Mouse (Mus musculus): ENCODE results near the gene Shisal2a. TPM values are rescaled to one million over a fixed set of nuclear protein-coding genes. Genes with fewer than 3 reads are reported as not detected.
"Not testable (repeated sequence)": the region's sequence is repeated elsewhere in the genome, so short reads cannot be mapped to it uniquely, and the experiment has no call there.

The Shisal2a gene
- polyA plus RNA-seq, 1 experiment from 2014 or later: 3.0 TPM

GRCm38 (mm10) chr4:108364111-108364476, 19.1 kb downstream of the Shisal2a start:
- H3K4me3 ChIP-seq (ENCODE audit: low read depth, low read length): no peak overlapping the region
- WGBS: 23% methylated on average over 5 of the region's 5 CpGs
- DNase-seq (ENCODE audit: low spot score): no peak

GRCm38 (mm10) chr4:108363355-108364110, 19.6 kb downstream of the Shisal2a start:
- WGBS: 10% methylated on average over 7 of the region's 7 CpGs
- Histone ChIP-seq H3K4me2 (ENCODE audit: low read depth, low read length, severe bottlenecking) (peak overlapping the region; percentile 15; the same call in 1 of the 2 replicates), H3K9ac (ENCODE audit: low read length) (peak overlapping the region; percentile 36; the same call in 1 of the 2 replicates), H3K9me3 (ENCODE audit: control insufficient read depth, low read length) (no peaks in the 10 kb centered on the region), H3K4me1 (replicated peaks; ENCODE audit: control insufficient read depth, insufficient read depth, low read length) (peaks cover 32% of the 10 kb centered on the region), H3K27ac (ENCODE audit: low read depth, low read length) (peak overlapping the region; percentile 92), H3K27me3 (ENCODE audit: control insufficient read depth, insufficient read depth, low read length) (no peaks in the 10 kb centered on the region), H3K4me3 (ENCODE audit: low read depth, low read length) (no peak overlapping the region), H3K36me3 (ENCODE audit: control insufficient read depth, insufficient read depth, low read length) (no peaks in the 10 kb centered on the region)
- DNase-seq (ENCODE audit: low spot score) (peak; percentile 65), ATAC-seq (replicated peaks; ENCODE audit: low FRiP score) (0 out of 2 replicates have a peak, but pooled peaks have one; percentile 18)

More at GRCm38 (mm10) chr4:108364111-108364476, 19.1 kb downstream of the Shisal2a start:
- Histone ChIP-seq H3K9ac (ENCODE audit: low read length) (peak overlapping the region; percentile 36; the same call in 1 of the 2 replicates), H3K27me3 (ENCODE audit: control insufficient read depth, insufficient read depth, low read length) (no peaks in the 10 kb centered on the region), H3K36me3 (ENCODE audit: control insufficient read depth, insufficient read depth, low read length) (no peaks in the 10 kb centered on the region), H3K9me3 (ENCODE audit: control insufficient read depth, low read length) (no peaks in the 10 kb centered on the region), H3K27ac (ENCODE audit: low read depth, low read length) (peak overlapping the region; percentile 92), H3K4me1 (replicated peaks; ENCODE audit: control insufficient read depth, insufficient read depth, low read length) (peaks cover 26% of the 10 kb centered on the region), H3K4me2 (ENCODE audit: low read depth, low read length, severe bottlenecking) (no peak overlapping the region)
- no peak for ATAC-seq (replicated peaks; ENCODE audit: low FRiP score)

DNA sequence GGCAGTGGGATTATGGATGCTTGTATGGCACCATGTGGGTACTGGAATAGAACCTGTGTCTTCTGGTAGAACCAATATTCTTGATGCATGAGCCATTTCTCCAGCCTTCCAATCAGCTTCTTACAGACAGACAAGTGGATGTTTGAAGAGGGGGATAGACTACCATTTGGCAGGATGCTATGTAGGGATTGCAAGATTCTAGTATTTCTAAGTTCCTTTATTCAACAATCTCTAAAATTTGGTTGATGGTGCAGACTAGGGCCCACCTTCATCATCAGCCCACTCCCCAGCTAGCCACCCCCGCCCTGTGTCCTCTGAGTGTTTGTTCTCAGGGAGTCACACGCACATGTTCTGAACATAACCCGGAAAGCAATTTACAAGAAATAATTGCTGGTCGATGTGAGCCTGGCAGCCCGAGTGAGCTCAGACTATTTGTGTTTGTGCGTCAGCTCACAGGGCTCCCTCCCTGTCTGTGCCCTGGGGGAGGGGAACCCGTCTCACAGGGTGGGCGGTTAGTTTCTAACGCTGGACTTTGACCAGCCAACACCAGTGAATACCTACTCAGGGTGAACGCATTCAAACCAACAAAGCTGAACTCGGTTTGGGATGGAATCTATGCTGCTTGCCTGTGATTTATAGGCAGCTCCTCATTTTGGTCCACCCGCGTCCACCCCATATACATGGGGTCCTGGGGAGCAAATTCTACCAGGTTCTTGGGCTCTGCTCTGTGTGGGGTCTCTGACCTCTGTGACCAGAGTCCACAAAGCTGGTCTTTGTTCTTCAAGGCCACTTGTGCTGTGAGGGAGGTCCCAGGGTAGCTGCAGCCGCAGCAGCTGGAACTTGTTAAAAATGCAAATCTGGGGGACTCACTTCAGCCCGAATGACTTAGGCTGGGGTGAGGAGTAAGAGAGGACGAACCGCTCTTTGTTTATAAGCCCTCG, 20.6 kb downstream of the Shisal2a start:
- peak overlapping the region; percentile 15; the same call in 1 of the 2 replicates for H3K4me2 ChIP-seq (ENCODE audit: low read depth, low read length, severe bottlenecking)
- no peak overlapping the region for H3K4me3 ChIP-seq (ENCODE audit: low read depth, low read length)
- H3K36me3 ChIP-seq (ENCODE audit: control insufficient read depth, insufficient read depth, low read length): no peaks in the 10 kb centered on the region
- H3K27me3 ChIP-seq (ENCODE audit: control insufficient read depth, insufficient read depth, low read length): no peaks in the 10 kb centered on the region
- ATAC-seq (replicated peaks; ENCODE audit: low FRiP score) (peak; percentile 74), DNase-seq (ENCODE audit: low spot score) (peak; percentile 84)
- no peaks in the 10 kb centered on the region for H3K9me3 ChIP-seq (ENCODE audit: control insufficient read depth, low read length)
- peak overlapping the region; percentile 35 for H3K9ac ChIP-seq (ENCODE audit: low read length)
- WGBS: 2% methylated on average over 18 of the region's 18 CpGs
- peaks cover 37% of the 10 kb centered on the region for H3K4me1 ChIP-seq (replicated peaks; ENCODE audit: control insufficient read depth, insufficient read depth, low read length)
- peak overlapping the region; percentile 92 for H3K27ac ChIP-seq (ENCODE audit: low read depth, low read length)

DNA sequence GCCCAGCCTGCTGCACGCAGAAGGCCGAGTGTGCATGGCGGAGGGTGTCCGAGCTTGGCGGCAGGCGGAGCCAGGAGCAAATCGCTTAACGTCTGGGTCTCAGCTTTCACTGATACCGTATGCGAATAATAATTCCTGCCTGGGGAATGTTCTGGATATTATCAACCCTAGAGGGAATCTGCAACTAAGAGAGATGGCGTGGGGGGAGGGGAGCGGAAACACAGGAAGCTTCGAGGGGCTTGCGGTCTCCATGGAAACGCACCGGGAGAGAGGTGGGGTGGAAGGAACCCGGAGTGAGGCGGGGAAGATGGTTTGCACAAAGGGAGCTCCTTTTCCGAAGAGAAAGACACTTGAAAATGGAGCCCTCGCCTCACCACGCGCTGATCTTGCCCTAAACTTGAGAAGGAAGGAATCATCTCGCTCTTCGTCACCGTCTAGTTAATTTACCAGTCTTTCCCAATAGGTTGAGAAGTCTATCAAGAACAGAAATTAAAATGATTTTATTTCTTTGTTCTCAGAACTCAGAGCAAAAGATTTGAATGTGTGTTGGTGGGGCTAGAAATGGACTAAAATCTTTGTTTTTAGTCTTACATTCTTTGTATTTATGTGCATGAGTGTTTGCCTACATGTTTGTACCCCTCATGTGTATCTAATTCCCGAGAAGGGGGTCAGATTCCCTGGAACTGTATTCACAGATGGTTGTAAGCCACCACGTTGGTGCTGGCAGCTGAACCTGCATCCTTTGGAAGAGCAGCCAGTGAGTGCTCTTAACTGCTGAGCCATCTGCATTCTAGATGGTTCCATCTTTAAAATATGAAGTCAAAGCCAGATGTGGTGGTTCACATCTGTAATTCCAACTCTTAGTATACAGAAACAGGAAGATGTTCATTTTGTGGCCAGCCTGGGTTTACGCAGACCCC, 22.8 kb downstream of the Shisal2a start:
- Histone ChIP-seq H3K4me2 (ENCODE audit: low read depth, low read length, severe bottlenecking) (peak overlapping the region; percentile 8; the same call in 1 of the 2 replicates), H3K9me3 (ENCODE audit: control insufficient read depth, low read length) (no peaks in the 10 kb centered on the region), H3K9ac (ENCODE audit: low read length) (peak overlapping the region; percentile 40; the same call in 1 of the 2 replicates), H3K4me1 (replicated peaks; ENCODE audit: control insufficient read depth, insufficient read depth, low read length) (peaks cover 37% of the 10 kb centered on the region), H3K36me3 (ENCODE audit: control insufficient read depth, insufficient read depth, low read length) (no peaks in the 10 kb centered on the region), H3K4me3 (ENCODE audit: low read depth, low read length) (no peak overlapping the region), H3K27me3 (ENCODE audit: control insufficient read depth, insufficient read depth, low read length) (no peaks in the 10 kb centered on the region), H3K27ac (ENCODE audit: low read depth, low read length) (peak overlapping the region; percentile 88)
- WGBS: 6% methylated on average over 28 of the region's 28 CpGs
- ATAC-seq (replicated peaks; ENCODE audit: low FRiP score) (peak; percentile 73), DNase-seq (ENCODE audit: low spot score) (peak; percentile 94)

- 14% methylated on average over 4 of the region's 4 CpGs for WGBS
- H3K4me1 ChIP-seq (replicated peaks; ENCODE audit: control insufficient read depth, insufficient read depth, low read length): peaks cover 29% of the 10 kb centered on the region
These were observed 24.7 kb downstream of the Shisal2a start for GRCm38 (mm10) chr4:108358498-108358897.

DNA sequence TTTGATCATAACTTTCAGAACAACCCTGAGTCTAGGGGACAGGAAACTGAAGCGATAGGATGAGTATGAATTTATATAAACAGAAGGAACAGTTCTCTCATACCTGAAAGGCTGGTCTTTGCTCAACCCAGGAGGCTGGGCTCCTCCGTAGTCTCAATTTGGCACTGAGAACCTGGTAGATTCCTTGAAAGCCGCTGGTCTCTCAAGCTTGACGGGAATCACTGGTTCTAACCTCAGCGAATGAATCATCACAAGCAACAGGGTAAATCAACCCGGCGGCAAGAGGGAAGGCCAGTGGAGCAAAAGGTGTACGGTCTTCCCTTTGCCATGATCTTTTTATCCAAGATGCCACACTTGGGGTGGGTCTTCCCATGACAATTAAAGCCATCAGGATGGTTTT, 25.7 kb downstream of the Shisal2a start:
- Histone ChIP-seq H3K4me1 (replicated peaks; ENCODE audit: control insufficient read depth, insufficient read depth, low read length) (peaks cover 25% of the 10 kb centered on the region), H3K9me3 (ENCODE audit: control insufficient read depth, low read length) (no peaks in the 10 kb centered on the region), H3K9ac (ENCODE audit: low read length) (no peak overlapping the region), H3K4me2 (ENCODE audit: low read depth, low read length, severe bottlenecking) (no peak overlapping the region), H3K27me3 (ENCODE audit: control insufficient read depth, insufficient read depth, low read length) (no peaks in the 10 kb centered on the region), H3K4me3 (ENCODE audit: low read depth, low read length) (no peak overlapping the region), H3K27ac (ENCODE audit: low read depth, low read length) (no peak overlapping the region), H3K36me3 (ENCODE audit: control insufficient read depth, insufficient read depth, low read length) (no peaks in the 10 kb centered on the region)
- DNase-seq (ENCODE audit: low spot score): no peak
- WGBS: 94% methylated on average over 8 of the region's 8 CpGs
- ATAC-seq (replicated peaks; ENCODE audit: low FRiP score): no peak

More at GRCm38 (mm10) chr4:108358498-108358897, 24.7 kb downstream of the Shisal2a start:
- Histone ChIP-seq H3K36me3 (ENCODE audit: control insufficient read depth, insufficient read depth, low read length) (no peaks in the 10 kb centered on the region), H3K9ac (ENCODE audit: low read length) (no peak overlapping the region), H3K27ac (ENCODE audit: low read depth, low read length) (0 out of 2 replicates have a peak overlapping the region, but pooled peaks have one; percentile 15), H3K4me2 (ENCODE audit: low read depth, low read length, severe bottlenecking) (no peak overlapping the region), H3K4me3 (ENCODE audit: low read depth, low read length) (no peak overlapping the region), H3K27me3 (ENCODE audit: control insufficient read depth, insufficient read depth, low read length) (no peaks in the 10 kb centered on the region), H3K9me3 (ENCODE audit: control insufficient read depth, low read length) (no peaks in the 10 kb centered on the region)
- ATAC-seq (replicated peaks; ENCODE audit: low FRiP score) (no peak), DNase-seq (ENCODE audit: low spot score) (no peak)

DNA sequence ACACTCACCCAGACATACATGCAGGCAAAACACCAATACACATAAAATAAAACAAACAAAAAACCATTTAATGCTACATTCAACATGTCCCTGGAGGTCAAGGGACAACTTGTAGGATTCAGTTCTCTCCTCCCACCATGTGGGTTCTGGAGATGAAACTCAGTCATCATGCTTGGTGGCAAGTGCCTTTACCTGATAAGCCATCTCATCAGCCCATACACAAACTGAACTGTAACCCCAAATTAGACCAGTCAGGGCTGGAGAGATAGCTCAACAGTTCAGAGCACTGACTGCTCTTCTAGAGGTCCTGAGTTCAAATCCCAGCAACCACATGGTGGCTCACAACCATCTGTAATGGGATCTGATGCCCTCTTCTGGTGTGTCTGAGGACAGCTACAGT, 29.6 kb downstream of the Shisal2a start:
- H3K36me3 ChIP-seq (ENCODE audit: control insufficient read depth, insufficient read depth, low read length); H3K9me3 ChIP-seq (ENCODE audit: control insufficient read depth, low read length); H3K9ac ChIP-seq (ENCODE audit: low read length); H3K4me2 ChIP-seq (ENCODE audit: low read depth, low read length, severe bottlenecking); H3K27me3 ChIP-seq (ENCODE audit: control insufficient read depth, insufficient read depth, low read length); H3K4me3 ChIP-seq (ENCODE audit: low read depth, low read length); DNase-seq (ENCODE audit: low spot score); H3K27ac ChIP-seq (ENCODE audit: low read depth, low read length); ATAC-seq (replicated peaks; ENCODE audit: low FRiP score): not testable (repeated sequence)
- H3K4me1 ChIP-seq (replicated peaks; ENCODE audit: control insufficient read depth, insufficient read depth, low read length): peaks cover 23% of the 10 kb centered on the region

GRCm38 (mm10) chr4:108350819-108351218, 32.3 kb downstream of the Shisal2a start:
- Histone ChIP-seq H3K4me3 (ENCODE audit: low read depth, low read length) (no peak overlapping the region), H3K27me3 (ENCODE audit: control insufficient read depth, insufficient read depth, low read length) (no peaks in the 10 kb centered on the region), H3K4me2 (ENCODE audit: low read depth, low read length, severe bottlenecking) (no peak overlapping the region), H3K4me1 (replicated peaks; ENCODE audit: control insufficient read depth, insufficient read depth, low read length) (peaks cover 20% of the 10 kb centered on the region), H3K9me3 (ENCODE audit: control insufficient read depth, low read length) (no peaks in the 10 kb centered on the region), H3K36me3 (ENCODE audit: control insufficient read depth, insufficient read depth, low read length) (no peaks in the 10 kb centered on the region), H3K27ac (ENCODE audit: low read depth, low read length) (peak overlapping the region; percentile 82), H3K9ac (ENCODE audit: low read length) (peak overlapping the region; percentile 32)
- DNase-seq (ENCODE audit: low spot score) (peak; percentile 86), ATAC-seq (replicated peaks; ENCODE audit: low FRiP score) (peak; percentile 89)
- WGBS: 10% methylated on average over 8 of the region's 8 CpGs

Data from forebrain, embryonic 11.5 days (tissue).